Mouse (Mus musculus) induced T-regulatory cell, adult 2 months (primary cell): ENCODE measurements around the gene Mtor.

Source experiments
- DNase-seq: peaks from one replicate; pipeline ENCODE4 v3.0.0-alpha.2; 2012; ENCODE audit warnings: low read depth

Gene Mtor

GRCm38 (mm10) chr4:148533613-148534328 is 85.4 kb downstream of the Mtor start:
- DNase-seq: no peak

- DNase-seq: no peak
These were observed 87.5 kb downstream of the Mtor start for GRCm38 (mm10) chr4:148535876-148536275.

GRCm38 (mm10) chr4:148549106-148549505 is 100.7 kb downstream of the Mtor start:
- no peak for DNase-seq

GRCm38 (mm10) chr4:148557766-148558165 is 109.4 kb downstream of the Mtor start:
- no peak for DNase-seq

- peak; percentile 96 for DNase-seq
These were observed 110.0 kb downstream of the Mtor start, which contains the start of gene Exosc10 for GRCm38 (mm10) chr4:148558297-148559000. Exosc10 (plus strand) TSS chr4:148558429.

GRCm38 (mm10) chr4:148562676-148563075 is 114.3 kb downstream of the Mtor start:
- DNase-seq: no peak

- no peak for DNase-seq
These were observed 115.2 kb downstream of the Mtor start for GRCm38 (mm10) chr4:148563595-148563994.

- DNase-seq: no peak
These were observed 121.7 kb downstream of the Mtor start for GRCm38 (mm10) chr4:148570138-148570537.

- DNase-seq: no peak
These were observed 122.4 kb downstream of the Mtor start for GRCm38 (mm10) chr4:148570693-148571295.

- no peak for DNase-seq
These were observed 124.8 kb downstream of the Mtor start for GRCm38 (mm10) chr4:148573222-148573621.

- no peak for DNase-seq
These were observed 132.4 kb downstream of the Mtor start for GRCm38 (mm10) chr4:148580765-148581164.

- no peak for DNase-seq
These were observed 133.0 kb downstream of the Mtor start for GRCm38 (mm10) chr4:148581422-148581821.

- DNase-seq: no peak
These were observed 134.8 kb downstream of the Mtor start for GRCm38 (mm10) chr4:148583257-148583656.

GRCm38 (mm10) chr4:148586648-148587047 is 138.2 kb downstream of the Mtor start:
- DNase-seq: no peak

- DNase-seq: no peak
These were observed 140.4 kb downstream of the Mtor start for GRCm38 (mm10) chr4:148588793-148589192.

GRCm38 (mm10) chr4:148589565-148589964 is 141.2 kb downstream of the Mtor start:
- DNase-seq: peak; percentile 16

GRCm38 (mm10) chr4:148590421-148591170 is 142.2 kb downstream of the Mtor start:
- no peak for DNase-seq

- DNase-seq: peak; percentile 96
These were observed 142.8 kb downstream of the Mtor start, which contains the start of gene Srm for GRCm38 (mm10) chr4:148591171-148591630. Srm (plus strand) TSS chr4:148591503.

GRCm38 (mm10) chr4:148591637-148592380 is 143.4 kb downstream of the Mtor start:
- no peak for DNase-seq

- DNase-seq: no peak
These were observed 145.6 kb downstream of the Mtor start for GRCm38 (mm10) chr4:148593996-148594395.

GRCm38 (mm10) chr4:148595916-148596315 is 147.5 kb downstream of the Mtor start:
- DNase-seq: no peak
